Mouse (Mus musculus) E14TG2a.4 (cell line): ENCODE data around the gene Cabp2.

Experiments
- H3K27me3 ChIP-seq: 2 replicates; pipeline ENCODE4 v1.6.1; 2014; ENCODE audit warnings: low read length, control low read depth; ENCODE audit not compliant: insufficient read depth
- H3K36me3 ChIP-seq: 2 replicates; pipeline ENCODE4 v1.6.1; 2014; ENCODE audit warnings: low read length, control low read depth; ENCODE audit not compliant: insufficient read depth
- H3K4me1 ChIP-seq: replicated peaks from 2 replicates; pipeline ENCODE4 v1.6.1; 2014; ENCODE audit warnings: low read depth, low read length, control low read depth
- H3K4me3 ChIP-seq: replicated peaks from 2 replicates; pipeline ENCODE4 v1.5.1; 2014; ENCODE audit warnings: mild to moderate bottlenecking, low read length
- H3K9me3 ChIP-seq: 2 replicates; pipeline ENCODE4 v1.6.1; 2014; ENCODE audit warnings: low read length, control low read depth
- CTCF ChIP-seq: conservative IDR thresholded peaks from 2 replicates; pipeline ENCODE4 v1.5.1; 2014; ENCODE audit warnings: low read length
- NANOG ChIP-seq: IDR thresholded peaks from 2 replicates; pipeline ENCODE4 v1.6.1; 2014; ENCODE audit warnings: borderline replicate concordance, low read length, mixed read lengths
- POU5F1 ChIP-seq: IDR thresholded peaks from 2 replicates; pipeline ENCODE4 v1.6.1; 2014; ENCODE audit warnings: low read length, borderline replicate concordance

Gene Cabp2

DNA sequence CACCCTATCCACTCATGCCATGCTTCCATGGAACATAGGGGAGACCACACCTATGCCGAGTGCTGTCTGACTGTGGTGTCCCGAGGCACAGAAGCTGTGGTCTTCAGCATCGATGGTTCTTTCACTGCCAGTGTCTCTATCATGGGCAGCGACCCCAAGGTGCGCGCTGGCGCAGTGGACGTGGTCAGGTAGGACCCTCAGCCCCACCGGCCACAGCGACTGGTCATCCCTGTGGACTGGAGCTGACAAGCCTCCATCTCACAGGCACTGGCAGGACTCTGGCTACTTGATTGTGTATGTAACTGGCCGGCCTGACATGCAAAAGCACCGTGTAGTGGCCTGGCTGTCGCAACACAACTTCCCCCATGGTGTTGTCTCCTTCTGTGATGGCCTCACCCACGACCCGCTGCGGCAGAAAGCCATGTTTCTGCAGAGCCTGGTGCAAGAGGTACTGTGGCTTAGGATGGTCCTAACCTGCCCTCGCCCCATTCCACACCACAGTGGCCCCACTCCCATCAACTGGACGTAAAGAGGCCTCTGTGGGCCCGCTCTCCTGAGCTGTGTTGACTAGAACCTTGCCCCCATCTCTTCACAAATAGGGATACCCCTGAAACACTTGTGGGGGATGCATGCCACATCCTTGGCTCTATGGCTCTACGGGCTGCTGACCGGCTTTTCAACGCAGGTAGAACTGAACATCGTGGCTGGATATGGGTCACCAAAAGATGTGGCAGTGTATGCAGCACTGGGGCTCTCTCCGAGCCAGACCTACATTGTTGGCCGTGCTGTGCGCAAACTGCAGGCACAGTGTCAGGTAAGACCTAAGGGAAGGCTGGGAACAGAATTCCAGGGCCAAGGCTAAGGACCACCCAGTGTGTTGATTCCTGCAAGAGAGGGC is 30.9 kb downstream of the Cabp2 start:
- H3K36me3 ChIP-seq = peaks cover 58% of the 10 kb centered on the region
- TF ChIP-seq CTCF (no peak), NANOG (no peak), POU5F1 (no peak)
- no peak overlapping the region for H3K4me3 ChIP-seq
- no peaks in the 10 kb centered on the region for H3K9me3 ChIP-seq
- peaks cover 51% of the 10 kb centered on the region for H3K4me1 ChIP-seq
- H3K27me3 ChIP-seq = peaks cover 6% of the 10 kb centered on the region; the same call in 1 of the 2 replicates

DNA sequence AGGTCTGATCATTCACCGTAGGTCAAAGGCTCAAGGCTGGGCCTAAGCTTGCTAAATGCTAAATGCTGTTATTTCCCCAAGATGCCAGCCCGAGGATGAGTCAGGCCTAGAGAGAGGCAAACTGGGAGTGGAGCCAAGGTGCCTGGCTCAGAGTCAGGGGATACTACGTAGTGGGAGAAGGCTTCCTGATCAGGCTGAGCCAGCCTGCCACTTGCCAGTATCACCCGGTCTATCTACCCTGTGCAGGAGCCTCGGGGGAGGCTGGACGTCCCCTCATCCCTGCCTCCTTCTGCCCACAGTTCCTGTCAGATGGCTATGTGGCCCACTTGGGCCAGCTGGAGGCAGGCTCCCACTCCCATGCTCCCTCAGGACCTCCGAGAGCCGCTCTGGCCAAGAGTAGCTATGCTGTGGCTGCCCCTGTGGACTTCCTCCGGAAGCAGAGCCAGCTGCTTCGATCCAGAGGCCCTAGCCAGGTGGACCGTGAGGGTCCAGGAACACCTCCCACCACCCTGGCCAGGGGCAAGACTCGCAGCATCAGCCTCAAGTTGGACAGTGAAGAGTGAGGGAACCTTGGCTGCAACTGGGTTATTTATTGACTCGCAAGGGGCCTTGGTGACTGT is 31.9 kb downstream of the Cabp2 start:
- peaks cover 6% of the 10 kb centered on the region; the same call in 1 of the 2 replicates for H3K27me3 ChIP-seq
- peaks cover 48% of the 10 kb centered on the region for H3K4me1 ChIP-seq
- H3K9me3 ChIP-seq = no peaks in the 10 kb centered on the region
- H3K4me3 ChIP-seq = no peak overlapping the region
- peaks cover 68% of the 10 kb centered on the region for H3K36me3 ChIP-seq
- TF ChIP-seq CTCF (no peak), POU5F1 (no peak), NANOG (no peak)

DNA sequence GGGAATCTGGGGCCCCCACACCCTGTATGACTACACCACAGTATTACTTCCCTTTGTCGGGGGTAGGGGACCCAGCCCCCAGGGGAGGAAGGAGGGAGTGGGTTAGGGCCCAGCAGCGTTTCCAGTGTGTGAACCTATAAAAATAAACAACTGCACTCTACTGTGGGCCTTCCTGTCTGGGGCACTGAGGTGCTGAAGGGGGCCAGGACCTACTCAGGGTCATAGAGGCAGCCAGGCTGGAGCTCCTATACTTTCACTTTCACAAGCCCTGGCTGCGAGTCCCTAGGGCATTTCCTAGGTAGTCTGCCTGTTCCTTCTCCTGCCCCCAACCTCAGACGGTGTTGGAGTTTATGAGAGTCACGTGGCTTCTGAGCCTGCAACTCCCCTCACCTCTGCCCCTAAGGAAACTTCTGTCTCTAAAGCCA is 32.4 kb downstream of the Cabp2 start:
- H3K4me1 ChIP-seq = peaks cover 44% of the 10 kb centered on the region
- H3K9me3 ChIP-seq = no peaks in the 10 kb centered on the region
- TF ChIP-seq CTCF (no peak), POU5F1 (no peak), NANOG (no peak)
- peaks cover 72% of the 10 kb centered on the region for H3K36me3 ChIP-seq
- H3K27me3 ChIP-seq = peaks cover 6% of the 10 kb centered on the region; the same call in 1 of the 2 replicates
- no peak overlapping the region for H3K4me3 ChIP-seq

DNA sequence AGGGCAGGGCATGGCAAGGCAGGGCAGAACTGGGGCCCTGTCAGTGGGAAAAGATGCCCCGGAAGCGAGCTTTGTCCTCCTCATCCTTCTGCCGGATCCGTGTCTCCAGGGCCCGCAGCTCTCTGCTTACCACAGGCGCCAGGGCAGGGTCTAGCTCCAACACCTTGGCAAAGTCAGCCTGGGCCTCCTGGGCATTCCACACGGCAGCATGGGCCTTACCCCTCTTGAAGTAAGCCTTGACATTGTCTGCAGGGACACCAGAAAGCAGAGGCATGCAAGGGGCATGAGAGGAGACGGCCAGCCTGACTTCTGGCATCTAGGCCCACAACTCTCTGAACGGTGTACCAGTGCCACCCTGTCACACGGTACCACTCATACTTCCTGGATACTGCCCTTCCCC is 33.2 kb downstream of the Cabp2 start:
- no peaks in the 10 kb centered on the region for H3K9me3 ChIP-seq
- H3K4me1 ChIP-seq = peaks cover 44% of the 10 kb centered on the region
- no peak overlapping the region for H3K4me3 ChIP-seq
- no peak for TF ChIP-seq NANOG
- peaks cover 77% of the 10 kb centered on the region for H3K36me3 ChIP-seq
- peaks cover 6% of the 10 kb centered on the region; the same call in 1 of the 2 replicates for H3K27me3 ChIP-seq

DNA sequence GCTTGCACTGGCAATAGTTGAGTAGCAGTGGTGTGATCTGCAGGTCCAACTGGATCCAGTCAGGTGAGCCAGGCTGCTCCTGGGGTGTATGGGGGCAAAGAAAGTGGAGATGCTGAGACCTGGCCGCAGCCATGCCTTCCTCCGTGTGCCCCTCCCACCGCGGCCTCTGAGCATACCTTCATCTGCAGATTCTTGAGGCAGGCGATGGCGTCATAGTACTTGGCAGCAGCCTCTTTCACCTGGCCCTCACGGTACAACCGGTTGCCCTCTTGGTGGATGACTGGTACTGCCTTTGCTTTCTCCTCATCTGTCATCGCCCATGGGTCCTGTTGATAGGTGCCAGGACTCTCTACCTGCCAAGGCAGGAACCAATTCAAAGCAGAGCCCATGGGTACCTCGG is 33.8 kb downstream of the Cabp2 start:
- H3K9me3 ChIP-seq = no peaks in the 10 kb centered on the region
- no peak for TF ChIP-seq NANOG
- no peak for TF ChIP-seq CTCF
- peaks cover 6% of the 10 kb centered on the region; the same call in 1 of the 2 replicates for H3K27me3 ChIP-seq
- peaks cover 82% of the 10 kb centered on the region for H3K36me3 ChIP-seq
- no peak overlapping the region for H3K4me3 ChIP-seq
- peaks cover 44% of the 10 kb centered on the region for H3K4me1 ChIP-seq

DNA sequence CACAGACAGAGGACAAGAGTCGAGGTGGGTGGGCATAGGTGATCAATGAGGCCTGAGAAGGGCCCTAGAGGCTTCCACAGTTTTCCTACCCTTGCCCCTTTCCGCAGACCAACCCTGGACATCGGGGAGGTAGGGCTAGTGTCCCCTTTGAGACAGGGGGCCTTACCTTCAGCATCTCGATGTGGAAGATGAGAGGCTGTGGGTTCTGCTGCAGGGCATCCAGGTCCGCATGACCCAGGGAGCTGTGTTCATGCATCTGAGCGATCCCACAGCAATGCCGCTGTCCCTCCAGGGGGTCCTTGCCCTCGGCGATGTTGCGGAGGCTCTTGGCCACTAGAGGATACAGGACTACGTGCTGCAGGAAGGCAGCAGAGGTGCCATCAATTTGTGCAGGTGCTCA is 34.4 kb downstream of the Cabp2 start:
- Histone ChIP-seq H3K4me3 (no peak overlapping the region), H3K36me3 (peaks cover 82% of the 10 kb centered on the region), H3K4me1 (peaks cover 44% of the 10 kb centered on the region), H3K27me3 (no peaks in the 10 kb centered on the region), H3K9me3 (no peaks in the 10 kb centered on the region)
- TF ChIP-seq POU5F1 (no peak), NANOG (no peak), CTCF (no peak)

DNA sequence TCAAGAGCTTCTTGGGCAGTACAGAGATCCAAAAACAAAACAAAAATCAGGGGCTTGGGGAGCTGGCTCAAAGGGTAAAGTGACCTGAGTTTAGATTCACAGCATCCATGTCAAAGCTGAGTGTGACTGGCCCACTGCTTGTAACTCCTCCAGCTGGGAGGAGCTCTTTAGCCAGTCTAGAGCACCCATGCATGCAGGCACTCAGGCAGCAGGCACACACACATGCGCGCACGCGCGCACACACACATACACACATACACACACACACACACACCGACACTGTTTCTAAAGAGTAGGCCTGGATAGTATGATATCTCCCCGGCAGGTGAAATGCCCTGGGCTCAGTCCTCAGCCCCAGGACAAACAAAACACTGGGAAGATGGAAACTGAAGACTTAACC is 35.6 kb downstream of the Cabp2 start:
- H3K9me3 ChIP-seq = no peaks in the 10 kb centered on the region
- peaks cover 76% of the 10 kb centered on the region for H3K36me3 ChIP-seq
- no peak overlapping the region for H3K4me3 ChIP-seq
- no peaks in the 10 kb centered on the region for H3K27me3 ChIP-seq
- H3K4me1 ChIP-seq = peaks cover 46% of the 10 kb centered on the region
- TF ChIP-seq POU5F1 = no peak
- TF ChIP-seq NANOG = no peak
- TF ChIP-seq CTCF = no peak

DNA sequence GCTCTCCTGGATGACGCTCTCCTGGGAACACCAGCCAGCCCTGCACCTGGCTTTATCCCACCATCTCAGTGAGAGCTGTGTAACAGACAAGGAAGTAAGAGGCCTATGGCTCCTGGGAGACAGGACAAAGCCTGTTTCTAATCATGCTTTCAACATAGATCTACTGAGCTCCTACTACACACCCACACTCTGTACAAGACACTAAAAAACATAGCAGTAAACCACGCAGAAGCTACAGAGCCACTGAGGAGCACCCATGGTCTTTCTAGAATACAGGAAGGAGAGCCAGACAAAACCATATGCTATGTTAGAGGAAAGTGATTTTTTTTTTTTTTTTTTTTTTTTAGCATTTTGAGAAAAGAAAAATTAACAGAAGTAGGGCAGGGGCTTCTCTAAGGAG is 37.0 kb downstream of the Cabp2 start:
- H3K4me1 ChIP-seq = peaks cover 46% of the 10 kb centered on the region
- H3K27me3 ChIP-seq = no peaks in the 10 kb centered on the region
- no peak overlapping the region for H3K4me3 ChIP-seq
- H3K36me3 ChIP-seq = peaks cover 64% of the 10 kb centered on the region
- H3K9me3 ChIP-seq = no peaks in the 10 kb centered on the region
- no peak for TF ChIP-seq CTCF
- no peak for TF ChIP-seq POU5F1
- TF ChIP-seq NANOG = no peak
